Mouse (Mus musculus) lung, embryonic 14.5 days (tissue): Measurements from ENCODE around the gene Nras. TPM values are rescaled to one million over a fixed set of nuclear protein-coding genes. Genes with fewer than 3 reads are reported as not detected.

Source experiments
- ATAC-seq: fragments of 200-750 bp; cut with Nextera tagmentation; 2 replicates; pipeline ENCODE4 v1.8.0; 2017; ENCODE audit warnings: mild to moderate bottlenecking, moderate TSS enrichment, moderate library complexity; ENCODE audit not compliant: insufficient read depth
- DNase-seq: peaks from one replicate; pipeline ENCODE4 v3.0.0-alpha.2; 2015
- H3K27ac ChIP-seq: fragments of 300-500 bp; sonication (generic); 2 replicates; pipeline ENCODE4 v1.5.1; 2014; ENCODE audit warnings: low read depth, mild to moderate bottlenecking, moderate library complexity
- H3K27me3 ChIP-seq: fragments of 300-500 bp; sonication (generic); 2 replicates; pipeline ENCODE4 v1.6.1; 2014; ENCODE audit warnings: low read length, control low read depth; ENCODE audit not compliant: insufficient read depth
- H3K36me3 ChIP-seq: fragments of 300-500 bp; sonication (generic); 2 replicates; pipeline ENCODE4 v1.6.1; 2014; ENCODE audit warnings: control low read depth; ENCODE audit not compliant: insufficient read depth
- H3K4me1 ChIP-seq: fragments of 300-500 bp; sonication (generic); 2 replicates; pipeline ENCODE4 v1.6.1; 2014; ENCODE audit warnings: antibody characterized with exemption, control low read depth; ENCODE audit not compliant: insufficient read depth
- H3K4me2 ChIP-seq: fragments of 300-500 bp; sonication (generic); 2 replicates; pipeline ENCODE4 v1.6.1; 2014; ENCODE audit warnings: mild to moderate bottlenecking
- H3K4me3 ChIP-seq: fragments of 300-500 bp; sonication (generic); 2 replicates; pipeline ENCODE4 v1.5.1; 2014; ENCODE audit warnings: low read depth, low read length
- H3K9ac ChIP-seq: fragments of 300-500 bp; sonication (generic); 2 replicates; pipeline ENCODE4 v1.6.1; 2014
- H3K9me3 ChIP-seq: fragments of 300-500 bp; sonication (generic); 2 replicates; pipeline ENCODE4 v1.6.1; 2016; ENCODE audit warnings: low read depth, low read length, control low read depth
- CTCF ChIP-seq: IDR thresholded peaks from 2 replicates; pipeline ENCODE4 v1.5.1; 2016; ENCODE audit warnings: antibody characterized with exemption, low read depth
- WGBS: fragments of 180-500 bp; shearing (Covaris S2); extraction: QIAGEN DNeasy Blood & Tissue Kit; methylation state at CpG from one replicate; pipeline ENCODE4 v1.1.7; 2014; 5-methylcytosine and 5-hydroxymethylcytosine counted together
- polyA plus RNA-seq: library from polyadenylated mRNA; unstranded; fragments of >200 nt; fragmentation: Nextera tagmentation; extraction: Ambion mirVana; gene quantifications from 2 replicates; pipeline ENCODE4 v1.2.1, GENCODE M21; 2014

The Nras gene
- polyA plus RNA-seq, 1 experiment from 2014 or later, result 117 TPM

- no peak overlapping the region for H3K9ac ChIP-seq
- ATAC-seq, result no peak
These were observed 17.8 kb downstream of the Nras start for GRCm38 (mm10) chr3:103075871-103076270.

GRCm38 (mm10) chr3:103076476-103076875 is 18.4 kb downstream of the Nras start:
- Histone ChIP-seq H3K27me3 (no peaks in the 10 kb centered on the region), H3K9me3 (no peaks in the 10 kb centered on the region), H3K36me3 (no peaks in the 10 kb centered on the region), H3K9ac (no peak overlapping the region), H3K4me2 (no peak overlapping the region), H3K4me1 (no peaks in the 10 kb centered on the region), H3K4me3 (no peak overlapping the region), H3K27ac (no peak overlapping the region)
- no peak for DNase-seq
- WGBS, result 82% methylated on average over 9 of the region's 9 CpGs
- no peak for ATAC-seq
- TF ChIP-seq CTCF, result no peak

More at GRCm38 (mm10) chr3:103075871-103076270, 17.8 kb downstream of the Nras start:
- Histone ChIP-seq H3K4me3 (no peak overlapping the region), H3K36me3 (no peaks in the 10 kb centered on the region), H3K4me1 (no peaks in the 10 kb centered on the region), H3K27ac (no peak overlapping the region), H3K27me3 (no peaks in the 10 kb centered on the region), H3K9me3 (no peaks in the 10 kb centered on the region), H3K4me2 (no peak overlapping the region)
- 80% methylated on average over 9 of the region's 9 CpGs for WGBS
- TF ChIP-seq CTCF, result no peak
- DNase-seq, result no peak

GRCm38 (mm10) chr3:103079301-103079700 is 21.2 kb downstream of the Nras start:
- Histone ChIP-seq H3K4me1 (no peaks in the 10 kb centered on the region), H3K4me3 (no peak overlapping the region), H3K9me3 (no peaks in the 10 kb centered on the region), H3K27me3 (no peaks in the 10 kb centered on the region), H3K27ac (no peak overlapping the region), H3K36me3 (no peaks in the 10 kb centered on the region), H3K9ac (no peak overlapping the region), H3K4me2 (no peak overlapping the region)
- 81% methylated on average over 9 of the region's 9 CpGs for WGBS
- no peak for DNase-seq
- ATAC-seq, result no peak
- no peak for TF ChIP-seq CTCF

GRCm38 (mm10) chr3:103081051-103081450 is 23.0 kb downstream of the Nras start:
- no peak overlapping the region for H3K9ac ChIP-seq
- no peak overlapping the region for H3K4me3 ChIP-seq
- WGBS, result 66% methylated on average over 11 of the region's 11 CpGs
- H3K36me3 ChIP-seq, result no peaks in the 10 kb centered on the region
- H3K4me1 ChIP-seq, result no peaks in the 10 kb centered on the region
- no peaks in the 10 kb centered on the region for H3K9me3 ChIP-seq
- DNase-seq, result no peak
- no peak for TF ChIP-seq CTCF
- H3K27me3 ChIP-seq, result no peaks in the 10 kb centered on the region
- H3K4me2 ChIP-seq, result no peak overlapping the region
- no peak for ATAC-seq
- no peak overlapping the region for H3K27ac ChIP-seq

- Histone ChIP-seq H3K4me2 (no peak overlapping the region), H3K27ac (no peak overlapping the region), H3K27me3 (no peaks in the 10 kb centered on the region), H3K4me1 (no peaks in the 10 kb centered on the region), H3K9me3 (no peaks in the 10 kb centered on the region), H3K4me3 (no peak overlapping the region), H3K9ac (no peak overlapping the region), H3K36me3 (no peaks in the 10 kb centered on the region)
- 71% methylated on average over 17 of the region's 17 CpGs for WGBS
- no peak for ATAC-seq
- TF ChIP-seq CTCF, result no peak
- no peak for DNase-seq
These were observed 23.9 kb downstream of the Nras start for GRCm38 (mm10) chr3:103081861-103082453.

- DNase-seq (no peak), ATAC-seq (no peak)
- no peak overlapping the region for H3K4me2 ChIP-seq
- no peak overlapping the region for H3K27ac ChIP-seq
- H3K9ac ChIP-seq, result no peak overlapping the region
- WGBS, result 71% methylated on average over 5 of the region's 5 CpGs
- H3K27me3 ChIP-seq, result no peaks in the 10 kb centered on the region
- no peaks in the 10 kb centered on the region for H3K4me1 ChIP-seq
- no peaks in the 10 kb centered on the region for H3K9me3 ChIP-seq
- no peak for TF ChIP-seq CTCF
- no peak overlapping the region for H3K4me3 ChIP-seq
- no peaks in the 10 kb centered on the region for H3K36me3 ChIP-seq
These were observed 24.7 kb downstream of the Nras start for GRCm38 (mm10) chr3:103082761-103083160.

- H3K9me3 ChIP-seq, result no peaks in the 10 kb centered on the region
- no peak overlapping the region for H3K4me3 ChIP-seq
- no peaks in the 10 kb centered on the region for H3K4me1 ChIP-seq
- H3K4me2 ChIP-seq, result no peak overlapping the region
- H3K27ac ChIP-seq, result no peak overlapping the region
- H3K36me3 ChIP-seq, result no peaks in the 10 kb centered on the region
- no peak for ATAC-seq
- no peak for DNase-seq
- H3K9ac ChIP-seq, result no peak overlapping the region
- WGBS, result 72% methylated on average over 3 of the region's 3 CpGs
- H3K27me3 ChIP-seq, result no peaks in the 10 kb centered on the region
- no peak for TF ChIP-seq CTCF
These were observed 27.9 kb downstream of the Nras start for GRCm38 (mm10) chr3:103085986-103086385.
